Mouse (Mus musculus): ENCODE measurements at regions not wholly inside any gene's neighbourhood (a gene's known extent, or its start where the extent isn't known, plus 50 kb on each side); places are given as distances from the start of the nearest gene placed in this dataset.

GRCm38 (mm10) chr10:111881339-111882211, 90.9 kb upstream of the Krr1 start:
- DNase-seq (ENCODE audit: low read depth, low spot score) = no peak

- DNase-seq (ENCODE audit: low read depth, low spot score) = no peak
Measured at GRCm38 (mm10) chr10:111882521-111882920, 89.9 kb upstream of the Krr1 start.

- DNase-seq (ENCODE audit: low read depth, low spot score) = no peak
Measured at GRCm38 (mm10) chr10:111884701-111885100, 87.8 kb upstream of the Krr1 start.

GRCm38 (mm10) chr10:111889111-111889510, 83.4 kb upstream of the Krr1 start:
- no peak for DNase-seq (ENCODE audit: low read depth, low spot score)

- no peak for DNase-seq (ENCODE audit: low read depth, low spot score)
Measured at GRCm38 (mm10) chr10:111893489-111893888, 79.0 kb upstream of the Krr1 start.

GRCm38 (mm10) chr10:111893941-111894340, 78.5 kb upstream of the Krr1 start:
- DNase-seq (ENCODE audit: low read depth, low spot score) = no peak

- no peak for DNase-seq (ENCODE audit: low read depth, low spot score)
Measured at GRCm38 (mm10) chr10:111897361-111897760, 75.1 kb upstream of the Krr1 start.

- DNase-seq (ENCODE audit: low read depth, low spot score) = no peak
Measured at GRCm38 (mm10) chr10:111900723-111901716, 71.4 kb upstream of the Krr1 start.

GRCm38 (mm10) chr10:111903956-111904355, 68.5 kb upstream of the Krr1 start:
- DNase-seq (ENCODE audit: low read depth, low spot score) = no peak

GRCm38 (mm10) chr10:111907836-111908235, 64.6 kb upstream of the Krr1 start:
- no peak for DNase-seq (ENCODE audit: low read depth, low spot score)

- no peak for DNase-seq (ENCODE audit: low read depth, low spot score)
Measured at GRCm38 (mm10) chr10:111912561-111912960, 59.9 kb upstream of the Krr1 start.

- no peak for DNase-seq (ENCODE audit: low read depth, low spot score)
Measured at GRCm38 (mm10) chr10:111913066-111913785, 59.2 kb upstream of the Krr1 start.

- no peak for DNase-seq (ENCODE audit: low read depth, low spot score)
Measured at GRCm38 (mm10) chr10:111914231-111914630, 58.2 kb upstream of the Krr1 start.

- DNase-seq (ENCODE audit: low read depth, low spot score) = no peak
Measured at GRCm38 (mm10) chr10:111918071-111918507, 54.4 kb upstream of the Krr1 start.

GRCm38 (mm10) chr10:111919475-111919874, 53.0 kb upstream of the Krr1 start:
- no peak for DNase-seq (ENCODE audit: low read depth, low spot score)

- no peak for DNase-seq (ENCODE audit: low read depth, low spot score)
Measured at GRCm38 (mm10) chr10:111921492-111921891, 51.0 kb upstream of the Krr1 start.

All from CD4-positive helper T cell, adult 2 months (primary cell).